Mouse (Mus musculus) MEL (cell line): ENCODE results near the gene Ddx55. TPM values are rescaled to one million over a fixed set of nuclear protein-coding genes. Genes with fewer than 3 reads are reported as not detected.

Experiments used
- DNase-seq: peaks from one replicate; pipeline ENCODE4 v3.0.0; 2011; ENCODE audit warnings: low read depth, low spot score
- H3K27ac ChIP-seq: 2 replicates; pipeline ENCODE4 v1.5.1; 2012; ENCODE audit warnings: low read depth, mild to moderate bottlenecking, control low read depth, low read length, moderate library complexity; ENCODE audit not compliant: control insufficient read depth
- H3K27me3 ChIP-seq, 2 experiments: fragments of 150-350 bp in 1 of 2; sonication (generic) in 1 of 2; 2 replicates each; pipeline ENCODE4 v1.6.1; 2012; ENCODE audit warnings: low read length in 2 of 2, mild to moderate bottlenecking in 2 of 2, improper control_type of control experiment in 1 of 2, moderate library complexity in 1 of 2; ENCODE audit not compliant: insufficient read depth in 2 of 2, control insufficient read depth in 1 of 2
- H3K36me3 ChIP-seq, 2 experiments: 2 replicates each; pipeline ENCODE4 v1.6.1; 2012 to 2014; ENCODE audit warnings: low read length in 2 of 2, improper control_type of control experiment in 1 of 2, inconsistent platforms in 1 of 2, mild to moderate bottlenecking in 1 of 2; ENCODE audit not compliant: insufficient read depth in 2 of 2, control insufficient read depth in 1 of 2
- H3K4me1 ChIP-seq, 2 experiments: fragments of 150-350 bp in 1 of 2; sonication (generic) in 1 of 2; 2 replicates each; pipeline ENCODE4 v1.6.1; 2012; ENCODE audit warnings: low read length in 2 of 2, improper control_type of control experiment in 1 of 2, mild to moderate bottlenecking in 1 of 2; ENCODE audit not compliant: insufficient read depth in 2 of 2, control insufficient read depth in 1 of 2
- H3K4me3 ChIP-seq, 2 experiments: fragments of 150-350 bp in 1 of 2; sonication (generic) in 1 of 2; 2 replicates each; pipeline ENCODE4 v1.5.1; 2012; ENCODE audit warnings: low read depth in 2 of 2, low read length in 2 of 2, mild to moderate bottlenecking in 2 of 2, moderate library complexity in 2 of 2, control low read depth in 1 of 2, improper control_type of control experiment in 1 of 2; ENCODE audit not compliant: control insufficient read depth in 1 of 2, insufficient read depth in 1 of 2
- H3K79me2 ChIP-seq: 2 replicates; pipeline ENCODE4 v1.6.1; 2012; ENCODE audit warnings: mild to moderate bottlenecking, low read length, moderate library complexity; ENCODE audit not compliant: control insufficient read depth, poor library complexity, insufficient read depth
- H3K9ac ChIP-seq: 2 replicates; pipeline ENCODE4 v1.6.1; 2012; ENCODE audit warnings: low read depth, mild to moderate bottlenecking, control low read depth, low read length, moderate library complexity; ENCODE audit not compliant: control insufficient read depth, poor library complexity, severe bottlenecking
- H3K9me3 ChIP-seq: fragments of 150-350 bp; sonication (generic); replicated peaks from 2 replicates; pipeline ENCODE4 v1.6.1; 2012; ENCODE audit warnings: mild to moderate bottlenecking, low read length, improper control_type of control experiment, moderate library complexity; ENCODE audit not compliant: insufficient read depth
- CHD1 ChIP-seq: IDR thresholded peaks from 2 replicates; pipeline ENCODE4 v1.6.1; 2012; ENCODE audit warnings: low read depth, mild to moderate bottlenecking, inconsistent platforms, low read length, improper control_type of control experiment
- CTCF ChIP-seq, 3 experiments: IDR thresholded peaks in 2 of 3; conservative IDR thresholded peaks in 1 of 3; 2 replicates each; pipeline ENCODE4 v1.5.1; 2011 to 2012; ENCODE audit warnings: low read length in 3 of 3, low read depth in 2 of 3, mild to moderate bottlenecking in 2 of 3, improper control_type of control experiment in 1 of 3, inconsistent platforms in 1 of 3, mixed read lengths in 1 of 3, moderate library complexity in 1 of 3; ENCODE audit not compliant: control insufficient read depth in 1 of 3, insufficient read depth in 1 of 3, poor library complexity in 1 of 3, severe bottlenecking in 1 of 3
- E2F4 ChIP-seq: IDR thresholded peaks from 2 replicates; pipeline ENCODE4 v1.6.1; 2011; ENCODE audit warnings: low read depth, low read length, improper control_type of control experiment, borderline replicate concordance
- ELF1 ChIP-seq: IDR thresholded peaks from 2 replicates; pipeline ENCODE4 v1.6.1; 2014; ENCODE audit warnings: low read depth, mild to moderate bottlenecking, inconsistent platforms, low read length, improper control_type of control experiment, moderate library complexity
- EP300 ChIP-seq, 2 experiments: IDR thresholded peaks; 2 replicates each; pipeline ENCODE4 v1.6.1; 2011; ENCODE audit warnings: improper control_type of control experiment in 2 of 2, low read length in 2 of 2, low read depth in 1 of 2, mild to moderate bottlenecking in 1 of 2
- GABPA ChIP-seq: IDR thresholded peaks from 2 replicates; pipeline ENCODE4 v1.6.1; 2012; ENCODE audit warnings: low read depth, mild to moderate bottlenecking, inconsistent platforms, low read length, improper control_type of control experiment, moderate library complexity
- HCFC1 ChIP-seq: IDR thresholded peaks from 2 replicates; pipeline ENCODE4 v1.6.1; 2012; ENCODE audit warnings: low read depth, mild to moderate bottlenecking, inconsistent platforms, low read length, improper control_type of control experiment, moderate library complexity
- JUND ChIP-seq: IDR thresholded peaks from 2 replicates; pipeline ENCODE4 v1.6.1; 2011; ENCODE audit warnings: low read depth, mild to moderate bottlenecking, improper control_type of control experiment, low read length
- KAT2A ChIP-seq: conservative IDR thresholded peaks from 2 replicates; pipeline ENCODE4 v1.6.1; 2012; ENCODE audit warnings: low read depth, low read length, improper control_type of control experiment, inconsistent platforms
- MAFK ChIP-seq: IDR thresholded peaks from 2 replicates; pipeline ENCODE4 v1.6.1; 2011; ENCODE audit warnings: low read depth, mild to moderate bottlenecking, low read length, improper control_type of control experiment, borderline replicate concordance
- MAX ChIP-seq: IDR thresholded peaks from 2 replicates; pipeline ENCODE4 v1.6.1; 2011; ENCODE audit warnings: low read length, improper control_type of control experiment
- MAZ ChIP-seq: IDR thresholded peaks from 2 replicates; pipeline ENCODE4 v1.6.1; 2012; ENCODE audit warnings: low read depth, mild to moderate bottlenecking, inconsistent platforms, low read length, improper control_type of control experiment
- POLR2AphosphoS2 ChIP-seq: IDR thresholded peaks from 2 replicates; pipeline ENCODE4 v1.6.1; 2011; ENCODE audit warnings: low read length, improper control_type of control experiment
- POLR2AphosphoS5 ChIP-seq: IDR thresholded peaks from 2 replicates; pipeline ENCODE4 v1.6.1; 2012; ENCODE audit warnings: low read depth, borderline replicate concordance, mild to moderate bottlenecking, inconsistent platforms, low read length, moderate library complexity, mixed read lengths
- RCOR1 ChIP-seq: IDR thresholded peaks from 2 replicates; pipeline ENCODE4 v1.6.1; 2012; ENCODE audit warnings: low read depth, mild to moderate bottlenecking, inconsistent platforms, low read length, improper control_type of control experiment
- SIN3A ChIP-seq: IDR thresholded peaks from 2 replicates; pipeline ENCODE4 v1.6.1; 2012; ENCODE audit warnings: low read length, improper control_type of control experiment, inconsistent platforms
- SMC3 ChIP-seq: IDR thresholded peaks from 2 replicates; pipeline ENCODE4 v1.6.1; 2011; ENCODE audit warnings: low read depth, low read length, improper control_type of control experiment
- TBP ChIP-seq: IDR thresholded peaks from 2 replicates; pipeline ENCODE4 v1.8.0; 2011; ENCODE audit warnings: low read depth, low read length, improper control_type of control experiment
- TCF12 ChIP-seq: IDR thresholded peaks from 2 replicates; pipeline ENCODE4 v1.6.1; 2014; ENCODE audit warnings: low read depth, mild to moderate bottlenecking, inconsistent platforms, low read length, improper control_type of control experiment, moderate library complexity
- UBTF ChIP-seq: IDR thresholded peaks from 2 replicates; pipeline ENCODE4 v1.6.1; 2012; ENCODE audit warnings: low read depth, mild to moderate bottlenecking, inconsistent platforms, low read length, improper control_type of control experiment, moderate library complexity, borderline replicate concordance; ENCODE audit not compliant: insufficient read depth
- USF1 ChIP-seq: IDR thresholded peaks from 2 replicates; pipeline ENCODE4 v1.6.1; 2014; ENCODE audit warnings: low read depth, mild to moderate bottlenecking, inconsistent platforms, low read length, improper control_type of control experiment, moderate library complexity
- ZC3H11A ChIP-seq: IDR thresholded peaks from 2 replicates; pipeline ENCODE4 v1.6.1; 2012; ENCODE audit warnings: low read depth, mild to moderate bottlenecking, inconsistent platforms, low read length, improper control_type of control experiment
- ZKSCAN1 ChIP-seq: IDR thresholded peaks from 2 replicates; pipeline ENCODE4 v1.6.1; 2012; ENCODE audit warnings: low read depth, mild to moderate bottlenecking, inconsistent platforms, low read length, improper control_type of control experiment, moderate library complexity
- ZMIZ1 ChIP-seq: IDR thresholded peaks from 2 replicates; pipeline ENCODE4 v1.6.1; 2012; ENCODE audit warnings: low read depth, mild to moderate bottlenecking, inconsistent platforms, low read length, improper control_type of control experiment, moderate library complexity
- polyA plus RNA-seq, 2 experiments: library from polyadenylated mRNA; stranded (reverse) in 1 of 2; unstranded in 1 of 2; fragments of >175 nt in 1 of 2; fragments of >200 nt in 1 of 2; gene quantifications; 2 replicates each; pipeline versions ENCODE4 v1.2.1 to v1.2.4; 2012; ENCODE audit warnings: low replicate concordance in 2 of 2, low read depth in 1 of 2; ENCODE audit not compliant: insufficient read length in 2 of 2, insufficient read depth in 1 of 2, missing spikeins in 1 of 2
- total RNA-seq: library from RNA; depleted of rRNA; stranded (reverse); fragments of 300-350 nt; gene quantifications from 2 replicates; pipeline ENCODE4 v1.2.3, GENCODE M21; 2012

The Ddx55 gene
- total and polyA plus RNA-seq, 3 experiments = 33.8 to 43.2 TPM; not detected in 1

DNA sequence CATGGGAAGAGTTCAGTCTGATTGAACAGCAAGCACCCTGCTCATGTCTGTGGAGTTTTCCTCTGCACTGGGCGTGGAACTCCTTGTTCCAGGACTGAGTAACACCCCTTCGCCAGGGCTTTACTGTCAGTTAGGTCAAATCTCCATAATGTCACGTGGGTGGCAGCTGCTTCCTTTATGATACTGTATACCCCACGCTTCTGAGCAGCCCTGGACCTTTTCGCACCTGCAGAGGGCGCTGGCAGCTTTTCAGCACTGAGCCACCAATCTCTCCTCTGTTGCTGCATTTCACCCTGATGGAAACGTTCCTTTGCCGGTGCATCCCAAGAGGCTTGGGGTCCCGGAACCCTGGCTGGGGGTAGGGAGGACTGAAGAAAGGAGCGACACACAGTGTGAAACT is 58.3 kb downstream of the Ddx55 start (continued):
- TF ChIP-seq TBP (no peak), RCOR1 (no peak), TCF12 (peak; percentile 55; the same call in 1 of the 2 replicates)

- Histone ChIP-seq H3K4me3 (no peak overlapping the region), H3K9me3 (no peaks in the 10 kb centered on the region), H3K4me1 (peaks cover 0 to 11% of the 10 kb centered on the region in 2 experiments; a peak in 2 of 4 replicates), H3K27ac (no peak overlapping the region), H3K79me2 (no peaks in the 10 kb centered on the region), H3K27me3 (no peaks in the 10 kb centered on the region), H3K36me3 (no peaks in the 10 kb centered on the region), H3K9ac (no peak overlapping the region)
- DNase-seq = no peak
- TF ChIP-seq E2F4 (no peak), ZKSCAN1 (no peak)
Observed at GRCm38 (mm10) chr5:124614709-124615108, 62.0 kb downstream of the Ddx55 start.

- H3K4me3 ChIP-seq = no peak overlapping the region
- no peaks in the 10 kb centered on the region for H3K27me3 ChIP-seq
- H3K36me3 ChIP-seq = no peaks in the 10 kb centered on the region
- H3K9me3 ChIP-seq = no peaks in the 10 kb centered on the region
- no peaks in the 10 kb centered on the region for H3K79me2 ChIP-seq
- H3K9ac ChIP-seq = no peak overlapping the region
- no peak for TF ChIP-seq MAZ
- no peak for TF ChIP-seq SIN3A
- no peak for TF ChIP-seq GABPA
- TF ChIP-seq CTCF (IDR thresholded peaks at IDR 0.05 in 2 of 3, conservative IDR thresholded peaks at IDR 0.05 in 1 of 3; ENCODE audit: control insufficient read depth in 1 of 3, insufficient read depth in 1 of 3, low read depth in 2 of 3, low read length in 3 of 3, poor library complexity in 1 of 3, severe bottlenecking in 1 of 3) = no peak
- no peak for TF ChIP-seq ZMIZ1
- no peak for TF ChIP-seq KAT2A
- no peak for TF ChIP-seq UBTF
- no peak for TF ChIP-seq MAFK
- TF ChIP-seq ELF1 = no peak
- TF ChIP-seq POLR2AphosphoS5 = no peak
- TF ChIP-seq POLR2AphosphoS2 = no peak
- no peak for TF ChIP-seq EP300 (IDR thresholded peaks at IDR 0.05; ENCODE audit: low read depth in 1 of 2, low read length in 2 of 2)
- TF ChIP-seq SMC3 = no peak
- TF ChIP-seq MAX = no peak
- no peak for TF ChIP-seq USF1
- TF ChIP-seq JUND = no peak
- TF ChIP-seq CHD1 = no peak
- no peak for TF ChIP-seq HCFC1
- TF ChIP-seq ZC3H11A = no peak
- H3K27ac ChIP-seq = no peak overlapping the region
- H3K4me1 ChIP-seq = no peaks in the 10 kb centered on the region
- DNase-seq = no peak
Observed at GRCm38 (mm10) chr5:124618711-124619110, 66.0 kb downstream of the Ddx55 start.
